Mouse (Mus musculus) adrenal gland, adult 8-10 months (tissue): ENCODE measurements around the gene Rac3. TPM values are rescaled to one million over a fixed set of nuclear protein-coding genes. Genes with fewer than 3 reads are reported as not detected.

Source experiments
- total RNA-seq, 4 experiments: library from RNA; stranded (reverse); gene quantifications; 2 replicates each; pipeline ENCODE4 v1.2.4; 2022

The Rac3 gene
- total RNA-seq, 4 experiments from 2014 or later, result 11.1 to 23.9 (median 15.9) TPM

Other genes starting within 250 kb of the Rac3 start
- 10 to 100 TPM; 77.6 to 95.8 (median 90.1) TPM for gene Mrpl12, start 236.9 kb upstream of the Rac3 start, total RNA-seq
- gene Slc25a10, start 229.6 kb upstream of the Rac3 start, total RNA-seq, result 100 to 1,000 TPM; 121 to 174 (median 163) TPM
- 1 to 10 TPM in 3 of 4 experiments, under 1 TPM in 1; 0.87 to 4.0 (median 2.3) TPM for gene Gcgr, start 190.8 kb upstream of the Rac3 start, total RNA-seq
- gene Mcrip1, start 171.7 kb upstream of the Rac3 start, total RNA-seq, result 10 to 100 TPM; 62.9 to 67.8 (median 65.3) TPM
- 1 to 10 TPM in 3 of 4 experiments, under 1 TPM in 1; 0.78 to 2.8 (median 1.2) TPM for gene Ppp1r27, start 170.3 kb upstream of the Rac3 start, total RNA-seq
- 100 to 1,000 TPM; 439 to 580 (median 550) TPM for gene P4hb, start 148.2 kb upstream of the Rac3 start, total RNA-seq
- 100 to 1,000 TPM; 356 to 389 (median 365) TPM for gene Arhgdia, start 139.8 kb upstream of the Rac3 start, total RNA-seq
- gene Alyref, start 123.1 kb upstream of the Rac3 start, total RNA-seq, result 100 to 1,000 TPM in 1 of 4 experiments, 10 to 100 TPM in 3; 52.1 to 102 (median 72.7) TPM
- gene Anapc11, start 123.0 kb upstream of the Rac3 start, total RNA-seq, result 100 to 1,000 TPM in 2 of 4 experiments, 10 to 100 TPM in 2; 90.3 to 112 (median 98.6) TPM
- 1 to 10 TPM in 2 of 4 experiments, not detected in 2; 1.3 to 2.1 TPM for gene Npb, start 113.0 kb upstream of the Rac3 start, total RNA-seq
- gene Pcyt2, start 103.5 kb upstream of the Rac3 start, total RNA-seq, result 100 to 1,000 TPM; 201 to 310 (median 259) TPM
- 10 to 100 TPM; 61.1 to 97.1 (median 75.7) TPM for gene Sirt7, start 96.2 kb upstream of the Rac3 start, total RNA-seq
- 10 to 100 TPM; 53.2 to 74.4 (median 69.7) TPM for gene Mafg, start 87.9 kb upstream of the Rac3 start, total RNA-seq
- 1 to 10 TPM in 3 of 4 experiments, under 1 TPM in 1; 0.73 to 2.0 (median 1.3) TPM for gene Pycr1, start 77.7 kb upstream of the Rac3 start, total RNA-seq
- gene Myadml2, start 73.3 kb upstream of the Rac3 start, total RNA-seq, result 1 to 10 TPM in 1 of 4 experiments, under 1 TPM in 2, not detected in 1; 0.65 to 1.2 (median 0.81) TPM
- 1 to 10 TPM; 5.1 to 9.0 (median 7.2) TPM for gene Notum, start 60.3 kb upstream of the Rac3 start, total RNA-seq
- gene Aspscr1, start 48.5 kb upstream of the Rac3 start, total RNA-seq, result 100 to 1,000 TPM; 101 to 108 (median 106) TPM
- 10 to 100 TPM; 49.3 to 61.7 (median 55.7) TPM for gene Cenpx, start 7.7 kb upstream of the Rac3 start, total RNA-seq
- gene Lrrc45, start 7.5 kb upstream of the Rac3 start, total RNA-seq, result 10 to 100 TPM; 26.1 to 57.9 (median 42.3) TPM
- 100 to 1,000 TPM in 2 of 4 experiments, 10 to 100 TPM in 2; 41.6 to 142 (median 76.2) TPM for gene Dcxr, start 5.8 kb downstream of the Rac3 start, total RNA-seq
- 10 to 100 TPM in 1 of 4 experiments, 1 to 10 TPM in 3; 4.8 to 11.4 (median 6.5) TPM for gene Cbr2, start 10.6 kb downstream of the Rac3 start, total RNA-seq
- 10 to 100 TPM in 3 of 4 experiments, 1 to 10 TPM in 1; 9.3 to 13.1 (median 11.6) TPM for gene Hmga1b, start 41.3 kb downstream of the Rac3 start, total RNA-seq
- 10 to 100 TPM; 17.3 to 21.4 (median 20.5) TPM for gene Rfng, start 62.7 kb downstream of the Rac3 start, total RNA-seq
- 100 to 1,000 TPM; 138 to 150 (median 147) TPM for gene Gps1, start 62.8 kb downstream of the Rac3 start, total RNA-seq
- 10 to 100 TPM; 62.8 to 71.6 (median 70.5) TPM for gene Dus1l, start 74.9 kb downstream of the Rac3 start, total RNA-seq
- gene Fasn, start 103.1 kb downstream of the Rac3 start, total RNA-seq, result 1,000 to 10,000 TPM in 1 of 4 experiments, 100 to 1,000 TPM in 3; 300 to 1,377 (median 701) TPM
- gene Ccdc57, start 211.4 kb downstream of the Rac3 start, total RNA-seq, result 10 to 100 TPM in 3 of 4 experiments, 1 to 10 TPM in 1; 9.9 to 24.5 (median 15.1) TPM
- gene Slc16a3, start 227.0 kb downstream of the Rac3 start, total RNA-seq, result 1 to 10 TPM in 3 of 4 experiments, under 1 TPM in 1; 0.55 to 1.7 (median 1.5) TPM